Mouse (Mus musculus) spleen, adult 2 months (tissue): ENCODE results near the gene She.

Experiments used
- CTCF ChIP-seq: fragments of 200-500 bp; IDR thresholded peaks from 2 replicates; pipeline ENCODE4 v1.5.1; 2011; ENCODE audit warnings: mild to moderate bottlenecking, inconsistent platforms; ENCODE audit not compliant: insufficient read depth, insufficient read length, insufficient replicate concordance; ENCODE audit errors: extremely low read depth
- POLR2A ChIP-seq: fragments of 200-500 bp; IDR thresholded peaks from 2 replicates; pipeline ENCODE4 v1.6.1; 2011; ENCODE audit warnings: low read depth, low read length, inconsistent platforms

- TF ChIP-seq POLR2A (no peak), CTCF (no peak)
Observed at GRCm38 (mm10) chr3:89865764-89866163, 34.6 kb downstream of the She start.
